Mouse (Mus musculus) retina, postnatal 1 day (tissue): ENCODE measurements around the gene Nln.
A peak's percentile ranks its signal among the peaks of the same experiment; 100 is the strongest.

Experiments used
- DNase-seq: peaks from one replicate; pipeline ENCODE4 v3.0.0-alpha.2; 2012

Nln gene

DNA sequence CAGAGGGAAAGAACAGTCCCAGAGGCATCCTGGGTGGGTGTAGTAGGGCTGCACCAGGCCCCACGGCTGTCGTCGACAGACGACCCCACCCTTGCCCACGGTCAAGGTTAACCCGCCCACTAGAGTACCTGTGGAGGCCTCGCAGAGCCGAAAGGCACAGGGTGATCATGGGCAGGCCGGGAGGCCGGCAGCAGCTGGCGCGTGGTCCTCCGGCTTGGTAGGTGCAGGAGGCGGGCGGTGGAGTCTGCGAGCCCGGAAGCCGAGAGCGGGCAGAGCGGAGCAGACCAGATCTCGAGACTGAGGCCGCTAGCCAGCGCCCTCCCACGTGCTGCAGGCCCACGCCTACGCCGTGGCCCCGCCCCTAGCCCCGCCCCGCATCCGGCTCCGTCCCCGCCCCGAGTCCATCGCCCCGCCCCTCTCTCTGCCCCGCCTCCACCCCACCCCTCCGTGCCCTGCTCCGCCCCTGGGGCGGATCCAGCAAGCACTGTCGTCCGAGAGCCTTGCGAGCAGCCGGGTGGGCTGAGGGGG, at the start of gene Nln, which contains the start of gene Sgtb:
Nln (minus strand) TSS at position 327 of the 528 bp plus-strand sequence.
Sgtb (plus strand) TSS at position 454 of the 528 bp plus-strand sequence.
- DNase-seq: peak; percentile 91

GRCm38 (mm10) chr13:104155686-104156085, 46.3 kb upstream of the Nln start:
- no peak for DNase-seq

- DNase-seq: no peak
Measured at GRCm38 (mm10) chr13:104155106-104155505, 45.7 kb upstream of the Nln start.

DNA sequence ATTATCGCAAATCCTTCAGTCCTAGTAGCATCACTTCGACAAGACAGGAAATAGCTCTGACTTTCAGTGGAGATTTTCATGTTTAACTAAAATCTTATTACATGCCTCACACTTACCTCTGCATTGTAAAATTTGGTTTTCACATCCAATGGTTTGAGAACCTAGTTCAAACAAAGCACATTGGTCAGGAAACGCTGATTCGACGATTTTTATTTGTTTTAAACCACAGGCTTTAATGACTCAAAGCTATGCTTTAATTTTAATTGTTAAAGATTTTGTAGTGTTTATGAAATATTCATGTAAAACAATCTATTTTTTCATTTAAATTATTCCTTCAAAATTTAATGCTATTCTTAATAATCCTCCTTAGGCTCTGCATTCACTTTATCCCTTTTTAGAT, 44.8 kb upstream of the Nln start:
- no peak for DNase-seq

- DNase-seq: no peak
Measured at GRCm38 (mm10) chr13:104145646-104146045, 36.2 kb upstream of the Nln start.

- no peak for DNase-seq
Measured at GRCm38 (mm10) chr13:104144871-104145270, 35.5 kb upstream of the Nln start.

DNA sequence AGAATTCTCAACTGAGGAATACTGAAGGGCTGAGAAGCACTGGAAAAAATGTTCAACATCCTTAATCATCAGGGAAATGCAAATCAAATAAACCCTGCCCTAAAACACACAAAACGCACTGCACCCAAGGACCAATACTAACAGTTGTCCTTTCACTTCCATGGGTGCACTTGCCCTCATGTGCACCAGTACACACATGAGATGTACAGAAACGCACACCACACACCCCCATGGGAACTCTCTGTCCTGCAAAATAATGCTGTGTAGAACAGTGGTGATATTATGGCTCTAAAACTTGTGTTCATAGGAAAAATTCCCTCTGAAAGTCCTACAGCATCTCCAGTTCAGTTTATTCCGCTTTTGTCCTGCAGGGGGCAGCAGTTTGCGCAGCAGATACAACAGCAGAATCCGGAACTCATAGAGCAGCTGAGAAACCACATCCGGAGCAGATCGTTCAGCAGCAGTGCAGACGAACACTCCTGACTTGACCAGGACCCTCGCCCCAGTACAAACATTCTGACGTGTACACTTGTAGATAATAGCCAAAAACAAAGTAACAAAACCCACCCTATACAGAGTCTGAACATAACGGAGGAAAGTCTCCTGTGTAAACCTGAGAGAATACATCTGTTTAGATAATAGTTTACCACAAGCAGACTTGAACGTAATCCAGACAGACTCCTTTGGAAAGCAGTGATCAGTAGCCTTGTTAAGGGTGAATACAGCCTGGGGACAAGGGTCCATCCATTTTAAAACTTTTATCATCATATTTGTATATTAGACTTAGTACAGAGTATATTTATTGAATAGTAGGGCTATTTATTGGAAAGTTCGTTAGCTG, 30.2 kb upstream of the Nln start:
- DNase-seq: peak; percentile 81

DNA sequence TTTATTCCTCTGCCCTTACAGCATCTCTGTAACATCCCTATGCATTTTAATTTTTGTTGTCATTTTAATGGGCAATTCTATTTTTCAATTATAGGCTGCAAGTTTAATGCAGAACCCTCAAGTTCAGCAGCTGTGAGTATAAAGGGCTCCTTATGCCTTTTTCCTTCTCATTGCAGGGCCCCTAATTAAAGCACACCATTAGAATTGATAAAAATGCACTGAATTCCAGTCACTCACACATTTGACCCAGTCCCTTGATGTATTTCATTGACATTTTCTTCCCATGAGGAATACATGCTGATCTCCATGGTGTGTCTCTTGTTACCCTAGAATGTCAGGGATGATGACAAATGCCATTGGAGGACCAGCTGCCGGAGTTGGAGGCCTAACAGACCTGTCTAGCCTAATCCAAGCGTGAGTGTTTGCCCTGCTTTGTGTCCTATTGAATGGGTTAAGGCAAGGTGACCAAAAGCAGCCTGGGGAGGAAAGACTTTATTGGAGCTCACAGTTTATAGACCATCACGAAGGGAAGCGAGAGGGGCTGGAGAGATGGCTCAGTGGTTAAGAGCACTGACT, 25.2 kb upstream of the Nln start:
- DNase-seq: no peak

- DNase-seq: no peak
Measured at GRCm38 (mm10) chr13:104132561-104132960, 23.1 kb upstream of the Nln start.

- DNase-seq: no peak
Measured at GRCm38 (mm10) chr13:104123662-104124381, 14.4 kb upstream of the Nln start.

DNA sequence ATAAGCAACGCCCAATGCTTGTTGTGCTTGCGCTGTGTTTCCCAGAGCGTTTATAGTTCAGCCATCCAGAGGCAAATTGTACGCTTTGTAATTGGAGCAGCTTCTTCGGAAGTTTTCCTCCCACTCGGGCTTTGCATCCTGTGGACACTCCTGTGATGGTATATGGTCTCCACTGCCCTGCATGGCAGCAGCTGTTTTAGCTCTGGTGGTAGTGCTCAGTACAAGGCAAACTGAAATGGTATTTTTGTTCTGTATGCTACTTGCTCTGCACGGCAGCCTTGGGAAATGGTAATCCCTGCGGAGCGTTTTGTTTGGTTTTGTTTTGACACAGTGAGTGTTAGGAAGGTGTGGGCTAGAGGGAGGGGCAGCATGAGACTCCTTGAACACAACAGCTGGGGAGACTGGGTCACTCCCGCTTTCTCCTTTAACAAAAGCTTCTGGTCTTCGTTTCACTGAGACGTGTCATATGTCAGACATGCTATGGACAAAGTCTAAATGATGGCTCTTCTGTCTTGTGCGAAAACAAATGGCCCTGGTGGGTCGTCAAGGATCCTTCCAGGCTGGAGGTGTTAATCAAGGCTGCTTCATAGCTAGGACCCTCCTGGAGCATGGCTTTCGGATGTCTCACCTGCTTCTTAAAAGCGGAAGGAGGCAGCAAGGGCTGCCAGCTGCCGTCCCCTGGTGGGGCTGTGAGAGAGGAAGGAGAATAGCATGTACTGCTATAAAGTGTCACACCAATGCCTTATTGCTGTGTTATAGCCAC, 12.8 kb upstream of the Nln start:
- no peak for DNase-seq

- DNase-seq: no peak
Measured at GRCm38 (mm10) chr13:104114827-104115226, 5.4 kb upstream of the Nln start.

DNA sequence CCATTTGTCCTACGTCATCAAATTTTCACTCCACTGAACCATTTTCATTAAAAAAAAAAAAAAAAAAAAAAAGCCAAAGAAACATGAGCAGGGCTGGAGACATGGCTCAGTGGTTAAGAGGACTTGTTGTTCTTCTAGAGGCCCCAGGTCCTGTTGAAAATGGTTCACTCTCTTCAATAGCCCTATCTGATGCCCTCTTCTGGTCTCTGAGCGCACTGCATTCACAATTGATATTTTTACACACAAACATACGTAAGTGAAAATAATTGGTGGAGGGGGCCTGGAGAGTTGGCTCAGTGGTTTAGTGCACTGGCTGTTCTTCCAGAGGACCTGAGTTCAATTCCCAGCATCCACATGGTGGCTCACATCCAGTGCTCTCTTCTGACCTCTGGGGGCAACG, 4.4 kb upstream of the Nln start:
- DNase-seq: peak; percentile 36

DNA sequence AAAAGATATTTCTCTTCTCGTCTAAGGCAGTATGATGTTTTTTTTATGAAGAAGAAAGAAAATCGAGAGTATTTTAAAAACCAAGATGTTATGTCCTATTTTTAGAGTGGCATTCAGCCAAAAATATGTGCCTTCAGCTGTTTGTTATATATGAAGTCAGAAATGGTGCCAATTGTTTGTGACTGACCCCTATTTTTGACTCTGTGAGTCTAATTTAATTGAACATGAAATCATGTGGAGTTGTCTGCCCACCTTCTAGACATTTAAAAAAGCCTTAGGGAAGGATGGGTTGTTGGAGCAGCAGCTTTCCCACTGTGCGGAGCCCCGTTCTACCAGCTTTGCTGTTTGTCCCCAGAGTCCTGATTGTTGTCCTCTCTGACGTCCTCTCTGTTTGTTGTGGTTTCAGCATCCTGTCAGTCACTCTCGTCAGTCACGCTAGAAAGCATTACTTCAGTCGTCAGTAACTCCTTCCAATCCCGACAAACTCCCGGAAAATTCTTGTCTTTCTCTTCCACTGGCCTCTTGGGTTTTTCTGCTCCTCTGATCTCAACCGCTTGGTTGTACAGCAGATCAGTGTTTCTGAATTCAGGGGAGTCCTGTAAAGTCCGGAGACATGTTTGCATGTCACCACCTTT, 3.0 kb upstream of the Nln start:
- DNase-seq: peak; percentile 10

DNA sequence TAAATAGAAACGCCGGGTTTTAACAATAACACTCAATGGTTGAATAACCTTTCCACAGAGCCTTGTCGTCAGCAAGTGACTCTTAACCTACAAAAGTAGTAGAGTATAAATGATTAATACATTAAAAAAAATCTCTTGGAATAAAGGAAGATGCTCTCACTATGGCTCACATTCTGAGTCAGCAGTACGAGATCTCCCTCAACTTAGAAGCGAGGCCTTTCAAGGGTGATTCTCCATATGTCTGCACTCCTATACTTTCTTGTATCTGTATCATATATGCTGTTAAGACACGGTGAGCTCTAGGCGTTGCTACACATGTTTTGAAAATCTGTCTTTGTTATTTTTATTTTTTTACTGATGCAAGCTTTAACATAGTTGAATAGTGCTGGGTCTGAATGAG, 1.1 kb upstream of the Nln start:
- DNase-seq: no peak

DNA sequence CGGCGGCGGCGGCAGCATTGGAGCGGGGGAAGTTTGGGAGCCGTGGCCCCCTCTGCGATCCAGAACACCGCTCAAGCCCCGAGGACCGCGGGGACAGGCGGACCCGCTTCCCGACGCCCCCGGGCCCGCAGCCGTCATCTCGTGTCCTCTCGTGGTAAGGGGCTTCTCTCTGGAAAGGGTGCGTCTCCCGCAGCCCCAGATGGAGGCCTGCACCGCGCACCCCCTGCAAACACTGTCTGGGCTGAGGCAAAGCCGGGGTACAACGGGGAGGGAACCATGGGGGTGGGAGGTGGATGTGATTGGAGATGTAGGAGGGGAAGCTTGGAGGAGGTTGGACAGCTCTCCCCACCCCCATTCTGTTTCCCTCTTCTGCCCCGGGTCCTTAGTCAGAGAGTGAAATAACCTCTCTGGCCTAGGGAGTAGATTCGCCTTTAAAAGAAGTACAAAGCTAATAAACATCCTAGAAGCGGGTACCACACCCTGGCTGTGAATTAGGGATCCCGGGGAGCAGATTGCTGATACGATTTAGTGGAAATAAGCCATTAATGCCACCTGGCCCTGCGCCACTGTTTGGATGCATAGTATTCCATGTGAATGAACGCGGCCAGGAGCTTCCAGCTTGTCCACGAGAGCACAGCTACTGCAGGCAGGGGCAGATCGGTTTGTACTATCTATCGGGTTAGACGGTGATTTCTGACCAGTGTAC, 555 bp upstream of the Nln start:
- DNase-seq: no peak

GRCm38 (mm10) chr13:104108651-104109287, 645 bp downstream of the Nln start:
- DNase-seq: no peak

DNA sequence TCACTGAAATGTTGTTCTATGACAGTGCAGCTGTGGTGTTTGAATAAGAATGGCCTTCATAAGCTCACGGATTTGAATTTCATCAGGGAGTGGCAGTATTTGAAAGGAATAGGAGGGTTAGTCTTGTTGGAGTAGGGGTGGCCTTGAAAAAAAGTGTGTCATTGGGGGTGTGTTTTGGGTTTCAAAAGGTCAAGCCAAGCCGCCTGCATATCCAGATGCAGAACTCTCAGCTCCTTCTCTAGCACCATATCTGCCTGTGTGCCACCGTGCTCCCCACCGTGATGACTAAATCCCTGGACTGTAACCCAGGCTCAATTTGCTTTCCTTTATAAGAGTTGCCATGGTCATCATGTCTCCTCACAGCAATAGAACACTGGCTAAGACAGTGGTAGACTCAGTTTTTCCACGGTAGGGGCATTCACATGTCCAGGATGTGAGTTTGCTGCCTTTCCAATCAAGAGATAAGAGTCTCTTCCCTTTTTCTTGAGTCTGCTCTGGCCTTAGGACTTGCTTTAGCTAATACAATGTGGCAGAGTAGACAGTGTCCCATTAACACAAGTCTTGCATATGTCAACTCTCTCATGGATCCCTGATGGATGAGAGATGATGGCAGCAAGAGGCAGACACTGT, 7.7 kb downstream of the Nln start:
- no peak for DNase-seq

DNA sequence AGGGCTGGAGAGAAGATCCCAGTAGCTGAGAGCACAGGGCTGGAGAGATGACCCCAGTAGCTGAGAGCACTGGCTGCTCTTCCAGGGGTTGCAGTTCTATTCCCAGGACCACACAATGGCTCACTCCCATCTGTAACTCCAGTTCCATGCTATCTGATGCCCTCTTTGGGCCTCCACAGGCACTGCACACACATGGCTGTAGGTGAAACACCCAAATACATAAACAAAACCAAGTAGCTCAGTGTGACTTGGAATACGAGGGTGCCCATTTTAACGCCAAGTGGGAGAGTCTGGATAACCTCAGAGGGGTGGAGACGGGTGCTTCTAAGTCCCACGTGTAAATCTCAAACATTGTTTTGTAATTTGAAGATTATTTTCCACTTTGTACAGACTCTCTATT, 9.0 kb downstream of the Nln start:
- no peak for DNase-seq

DNA sequence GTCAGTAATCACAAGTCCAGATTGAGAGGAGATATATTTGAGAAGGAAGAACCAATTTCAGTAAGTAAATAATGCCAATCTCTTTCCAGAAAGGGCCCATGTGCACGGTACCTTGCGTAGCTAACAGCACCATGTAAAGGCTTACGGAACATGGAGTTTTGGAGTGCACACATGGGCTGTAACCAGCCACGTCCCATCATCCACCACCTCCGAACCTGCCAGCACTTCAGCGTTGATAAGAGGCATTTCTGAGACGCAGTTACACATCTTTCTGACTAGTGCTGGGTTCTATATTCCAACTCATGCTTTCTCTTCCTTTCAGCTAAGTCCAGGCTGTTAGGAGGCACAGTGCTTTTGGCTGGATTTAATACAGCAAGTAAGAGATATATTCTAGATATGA, 12.2 kb downstream of the Nln start:
- no peak for DNase-seq

GRCm38 (mm10) chr13:104095955-104096354, 13.5 kb downstream of the Nln start:
- no peak for DNase-seq
